Mouse (Mus musculus) megakaryocyte-erythroid progenitor cell, adult 5-6 weeks (primary cell): Measurements from ENCODE around the gene Ccdc105. TPM values are rescaled to one million over a fixed set of nuclear protein-coding genes. Genes with fewer than 3 reads are reported as not detected.
A peak's percentile ranks its signal among the peaks of the same experiment; 100 is the strongest.

Source experiments
- ATAC-seq: replicated peaks from 2 replicates; pipeline ENCODE4 v1.8.0; 2016; ENCODE audit warnings: mild to moderate bottlenecking, inconsistent platforms; ENCODE audit not compliant: severe bottlenecking, poor library complexity, low FRiP score, low TSS enrichment
- total RNA-seq, 2 experiments: library from RNA; stranded (forward) in 1 of 2; stranded (reverse) in 1 of 2; fragments of 200-1000, 215-1000 nt in 1 of 2; fragments of >200 nt in 1 of 2; fragmentation: Nextera tagmentation in 1 of 2; gene quantifications; 2 replicates each; pipeline ENCODE4 v1.2.3; 2014 to 2017

Gene Ccdc105
- total RNA-seq (2014; fragmentation: Nextera tagmentation) (not detected in 2 replicates), total RNA-seq (2017) (not detected in 2 replicates)

GRCm38 (mm10) chr10:78752452-78753191 is at the start of gene Ccdc105:
Ccdc105 (minus strand) TSS chr10:78753065.
- ATAC-seq = no peak

- ATAC-seq = no peak
These were observed 48.6 kb upstream of the Ccdc105 start for GRCm38 (mm10) chr10:78801449-78801848.

- ATAC-seq = no peak
These were observed 37.7 kb upstream of the Ccdc105 start for GRCm38 (mm10) chr10:78790561-78790960.

- no peak for ATAC-seq
These were observed 34.8 kb upstream of the Ccdc105 start for GRCm38 (mm10) chr10:78787566-78788087.

GRCm38 (mm10) chr10:78779981-78780651 is 27.3 kb upstream of the Ccdc105 start, which contains the start of gene Slc1a6:
Slc1a6 (plus strand) TSS chr10:78780496.
- 0 out of 2 replicates have a peak, but pooled peaks have one; percentile 30 for ATAC-seq

- ATAC-seq = no peak
These were observed 26.7 kb upstream of the Ccdc105 start for GRCm38 (mm10) chr10:78779527-78779926.

GRCm38 (mm10) chr10:78775830-78776229 is 23.0 kb upstream of the Ccdc105 start:
- ATAC-seq = no peak

- ATAC-seq = no peak
These were observed 12.7 kb upstream of the Ccdc105 start for GRCm38 (mm10) chr10:78765570-78765969.

- ATAC-seq = no peak; the same call in 1 of the 2 replicates
These were observed 3.2 kb upstream of the Ccdc105 start for GRCm38 (mm10) chr10:78756021-78756420.

GRCm38 (mm10) chr10:78748946-78749345 is 3.9 kb downstream of the Ccdc105 start:
- no peak for ATAC-seq

GRCm38 (mm10) chr10:78748161-78748560 is 4.7 kb downstream of the Ccdc105 start:
- ATAC-seq = no peak

- no peak for ATAC-seq
These were observed 5.7 kb downstream of the Ccdc105 start for GRCm38 (mm10) chr10:78747035-78747721.

- 0 out of 2 replicates have a peak, but pooled peaks have one; percentile 41 for ATAC-seq
These were observed 7.2 kb downstream of the Ccdc105 start for GRCm38 (mm10) chr10:78745453-78746232.

- no peak for ATAC-seq
These were observed 9.1 kb downstream of the Ccdc105 start for GRCm38 (mm10) chr10:78743721-78744120.

GRCm38 (mm10) chr10:78739821-78740220 is 13.0 kb downstream of the Ccdc105 start:
- ATAC-seq = no peak

GRCm38 (mm10) chr10:78727876-78728275 is 25.0 kb downstream of the Ccdc105 start:
- no peak for ATAC-seq

- ATAC-seq = no peak
These were observed 25.8 kb downstream of the Ccdc105 start for GRCm38 (mm10) chr10:78727035-78727434.

GRCm38 (mm10) chr10:78723416-78723815 is 29.4 kb downstream of the Ccdc105 start:
- no peak for ATAC-seq

- no peak for ATAC-seq
These were observed 30.2 kb downstream of the Ccdc105 start for GRCm38 (mm10) chr10:78722654-78723053.
